Mouse (Mus musculus) stomach, postnatal 0 days (tissue): ENCODE data around the gene Fam76b.

Experiments used
- CTCF ChIP-seq: IDR thresholded peaks from 2 replicates; pipeline ENCODE4 v1.5.1; 2016; ENCODE audit warnings: antibody characterized with exemption, low read depth, mild to moderate bottlenecking, moderate library complexity
- EP300 ChIP-seq: optimal IDR thresholded peaks from 2 replicates; pipeline ENCODE3; 2016; ENCODE audit warnings: antibody characterized with exemption

- TF ChIP-seq CTCF (no peak), EP300 (no peak)
These were observed 20.1 kb downstream of the Fam76b start for GRCm38 (mm10) chr9:13847591-13847990.
